Mouse (Mus musculus) liver, embryonic 14.5 days (tissue): Measurements from ENCODE around the gene Rpp30.

ENCODE experiments used
- CTCF ChIP-seq: IDR thresholded peaks from 2 replicates; pipeline ENCODE4 v1.5.1; 2016; ENCODE audit warnings: antibody characterized with exemption, low read depth, control low read depth
- EP300 ChIP-seq: IDR thresholded peaks from 2 replicates; pipeline ENCODE4 v1.6.1; 2016; ENCODE audit warnings: antibody characterized with exemption, low read depth

- TF ChIP-seq CTCF (no peak), EP300 (no peak)
Observed at GRCm38 (mm10) chr19:36097194-36097593, 13.7 kb downstream of the Rpp30 start.
